Mouse (Mus musculus) urinary bladder, adult 2 months (tissue): ENCODE measurements around the gene Olfr170. TPM values are rescaled to one million over a fixed set of nuclear protein-coding genes. Genes with fewer than 3 reads are reported as not detected.
"Not testable (repeated sequence)": the region's sequence is repeated elsewhere in the genome, so short reads cannot be mapped to it uniquely, and the experiment has no call there.

ENCODE experiments used
- DNase-seq: peaks from one replicate; pipeline ENCODE4 v3.0.0; 2022; ENCODE audit warnings: low spot score
- polyA plus RNA-seq: library from polyadenylated mRNA; depleted of rRNA; stranded (reverse); fragments of >200 nt; gene quantifications from 2 replicates; pipeline ENCODE4 v1.2.3, GENCODE M21; 2012; rRNA removed

The Olfr170 gene
- polyA plus RNA-seq: not detected in 2 replicates

- not testable (repeated sequence) for DNase-seq
Observed at GRCm38 (mm10) chr16:19611782-19612181, at the start of gene Olfr170. Olfr170 (minus strand) TSS chr16:19611882.

GRCm38 (mm10) chr16:19629816-19630215 is 18.1 kb upstream of the Olfr170 start, which contains the start of gene Olfr171:
Olfr171 (minus strand) TSS chr16:19629916.
- no peak for DNase-seq

DNA sequence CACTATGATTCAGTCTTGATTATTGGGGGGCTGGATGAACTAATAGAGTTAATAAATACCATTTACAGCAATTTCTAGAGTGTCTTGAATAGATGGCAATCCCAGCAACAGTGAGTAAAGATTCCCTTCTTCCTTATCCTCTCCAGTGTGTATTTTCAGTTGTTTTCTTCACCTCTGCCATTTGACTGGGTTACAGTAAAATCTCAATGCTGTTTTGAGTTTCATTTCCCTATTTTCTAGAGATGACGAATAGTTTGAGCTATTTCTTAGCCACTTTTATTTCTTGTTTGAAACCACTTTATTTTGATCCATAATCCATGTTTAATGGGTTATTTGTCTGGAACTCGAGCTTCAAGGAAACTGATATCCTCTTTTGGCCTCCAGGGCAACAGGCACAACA is 8.5 kb downstream of the Olfr170 start:
- DNase-seq: no peak

DNA sequence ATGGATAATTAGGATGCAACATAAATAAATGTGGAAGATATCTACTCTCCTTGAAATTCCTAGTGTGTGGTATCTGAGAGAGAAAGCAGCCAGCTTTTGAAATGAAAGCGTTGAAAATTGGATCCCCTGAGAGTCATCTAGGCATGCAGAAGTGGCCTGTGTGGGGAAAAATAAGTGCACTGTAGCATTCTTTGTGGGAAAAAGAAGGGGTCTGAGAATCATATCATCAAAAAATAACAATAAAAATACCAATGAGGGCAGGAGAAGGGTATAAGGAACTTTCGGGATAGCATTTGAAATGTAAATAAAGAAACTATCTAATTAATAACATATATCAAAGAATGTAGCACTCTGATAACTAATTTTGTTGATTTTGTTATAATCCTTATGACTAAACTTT is 40.0 kb downstream of the Olfr170 start, which contains the start of gene Olfr169:
TSS of gene Olfr169 (minus strand) at position 101 of the 400 bp plus-strand sequence.
- DNase-seq: not testable (repeated sequence)

Other genes starting within 250 kb of the Olfr170 start
- not detected in 2 replicates for gene Olfr165, start 188.7 kb downstream of the Olfr170 start, polyA plus RNA-seq
- not detected in 2 replicates for gene Olfr166, start 128.2 kb downstream of the Olfr170 start, polyA plus RNA-seq
- not detected in 2 replicates for gene Olfr167, start 89.6 kb downstream of the Olfr170 start, polyA plus RNA-seq
- not detected in 2 replicates for gene Olfr168, start 76.3 kb downstream of the Olfr170 start, polyA plus RNA-seq
- not detected in 2 replicates for gene Olfr169, start 40.1 kb downstream of the Olfr170 start, polyA plus RNA-seq
- gene Olfr171, start 18.0 kb upstream of the Olfr170 start, polyA plus RNA-seq: not detected in 2 replicates
- gene Lamp3, start 94.5 kb upstream of the Olfr170 start, polyA plus RNA-seq: not detected in 2 replicates
- gene B3gnt5, start 148.3 kb upstream of the Olfr170 start, polyA plus RNA-seq: 2.5 and 3.2 TPM in 2 replicates